Mouse (Mus musculus) lung, postnatal 25 days (tissue): ENCODE results near the gene Mypop.

ENCODE experiments used
- DNase-seq: peaks from one replicate; pipeline ENCODE4 v3.0.0; 2022; ENCODE audit warnings: low spot score

The Mypop gene

DNA sequence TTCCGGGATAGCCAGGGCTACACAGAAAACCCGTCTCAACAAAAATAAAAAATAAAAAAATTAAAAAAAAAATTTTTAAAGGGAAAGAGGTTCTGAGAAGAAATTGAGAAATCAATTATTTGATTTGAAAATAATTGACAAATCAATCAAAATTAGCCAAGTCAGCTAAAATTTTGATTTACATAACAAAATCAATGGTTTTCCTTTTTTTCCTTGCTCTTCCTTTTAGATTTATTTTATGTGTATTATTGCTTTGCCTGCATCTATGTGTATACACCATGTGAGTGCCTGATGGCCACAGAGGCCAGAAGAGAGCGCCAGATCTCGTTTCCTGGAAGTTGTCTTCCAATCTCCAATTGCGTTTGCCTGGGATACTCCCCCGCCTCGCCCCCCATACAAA is 26.9 kb downstream of the Mypop start:
- no peak for DNase-seq

GRCm38 (mm10) chr7:19021048-19021447 is 30.0 kb downstream of the Mypop start:
- peak; percentile 17 for DNase-seq

GRCm38 (mm10) chr7:19022189-19022958 is 31.3 kb downstream of the Mypop start:
- DNase-seq, result no peak

DNA sequence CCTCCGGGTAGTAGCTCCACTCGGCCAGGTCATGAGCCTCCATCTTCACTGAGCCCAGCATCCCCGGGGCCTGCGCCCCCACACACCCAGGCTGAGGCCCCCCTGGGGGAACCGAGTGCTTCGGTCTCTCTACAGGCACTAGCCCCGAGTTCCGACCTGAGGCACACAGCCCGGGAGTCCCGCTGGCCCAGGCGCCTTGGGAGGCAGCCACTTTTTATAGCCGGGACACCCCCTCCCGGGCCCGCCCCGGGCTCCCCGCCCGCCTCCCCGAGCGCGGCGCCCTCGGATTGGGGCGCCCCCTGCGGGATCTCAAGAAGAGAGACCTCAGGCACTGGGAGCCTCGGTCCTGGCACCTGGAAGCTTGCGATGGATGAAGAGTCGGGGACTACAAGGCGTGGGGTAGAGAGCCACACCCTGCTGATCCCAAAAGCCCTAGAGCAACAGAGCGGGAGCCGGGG is 32.3 kb downstream of the Mypop start, which contains the start of gene Foxa3:
Foxa3 (minus strand) TSS at position 182 of the 458 bp plus-strand sequence.
- DNase-seq, result peak; percentile 35

- DNase-seq, result peak; percentile 97
Measured at GRCm38 (mm10) chr7:19024096-19024506, 33.1 kb downstream of the Mypop start, which contains the start of gene Sympk. Gene Sympk, plus strand, starts transcription at chr7:19024377.

GRCm38 (mm10) chr7:19024581-19025255 is 33.7 kb downstream of the Mypop start:
- DNase-seq, result no peak

DNA sequence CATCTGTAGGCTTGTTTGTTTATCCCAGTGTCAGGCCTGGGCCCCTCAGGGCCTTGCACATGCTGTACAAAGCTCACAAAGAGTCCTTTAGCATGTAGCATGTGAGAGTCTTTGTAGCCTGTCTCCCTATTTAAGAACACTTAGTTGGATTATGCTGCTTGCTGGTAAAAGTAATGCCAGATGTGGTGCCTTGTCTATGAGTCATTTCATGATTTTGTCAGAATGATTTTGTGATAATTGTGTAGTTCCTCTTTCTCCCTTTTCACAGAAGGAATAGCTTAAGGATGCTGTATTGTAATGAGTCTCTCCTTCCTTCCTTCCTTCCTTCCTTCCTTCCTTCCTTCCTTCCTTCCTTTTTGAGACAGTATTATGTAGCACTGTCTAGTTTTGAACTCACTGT is 37.0 kb downstream of the Mypop start:
- no peak for DNase-seq

DNA sequence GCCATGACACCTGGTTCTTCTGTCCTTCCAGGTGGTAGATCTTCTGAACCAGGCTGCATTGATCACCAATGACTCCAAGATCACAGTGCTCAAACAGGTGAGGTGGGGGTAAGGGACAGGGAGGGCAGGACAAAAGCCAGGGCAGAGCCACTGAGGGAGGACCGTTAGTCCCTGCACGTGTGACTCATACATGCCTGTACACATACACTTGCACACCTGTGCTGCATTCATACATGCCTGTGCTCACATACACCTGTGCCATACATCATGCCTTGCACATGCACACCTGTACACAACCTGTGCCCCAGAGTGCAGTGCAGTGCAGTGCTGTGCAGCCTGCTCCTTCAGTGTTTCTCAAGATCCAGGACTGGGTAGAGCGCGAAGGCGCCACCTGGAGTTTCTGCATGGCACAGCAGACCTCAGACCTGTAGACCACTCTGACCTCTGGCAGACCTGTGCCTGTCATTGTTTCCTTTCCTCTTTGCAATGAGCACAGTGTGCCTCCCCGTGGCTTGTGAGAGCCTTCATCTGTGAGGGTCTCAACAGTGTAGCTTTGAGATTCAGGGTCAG is 38.1 kb downstream of the Mypop start:
- DNase-seq, result peak; percentile 44

DNA sequence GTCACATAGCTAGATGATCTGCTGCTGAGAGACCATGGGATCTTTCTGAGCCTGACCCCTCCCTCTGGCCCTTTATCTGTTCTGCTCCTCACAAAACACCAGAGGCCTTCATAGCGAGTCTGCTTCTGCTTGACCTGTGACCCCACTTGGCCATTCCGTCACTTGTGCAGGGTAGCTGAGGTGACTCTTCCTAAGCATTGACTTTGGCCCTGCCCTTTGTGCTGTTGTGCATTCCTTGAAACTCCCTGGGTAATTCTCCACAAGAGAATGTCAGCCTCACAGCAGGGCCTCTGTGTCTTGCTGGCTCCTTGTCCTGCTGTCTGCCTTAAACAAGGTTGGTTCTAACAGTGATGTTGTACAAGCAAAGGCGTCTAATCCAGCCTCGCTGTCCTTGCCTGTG is 40.6 kb downstream of the Mypop start:
- DNase-seq, result no peak

DNA sequence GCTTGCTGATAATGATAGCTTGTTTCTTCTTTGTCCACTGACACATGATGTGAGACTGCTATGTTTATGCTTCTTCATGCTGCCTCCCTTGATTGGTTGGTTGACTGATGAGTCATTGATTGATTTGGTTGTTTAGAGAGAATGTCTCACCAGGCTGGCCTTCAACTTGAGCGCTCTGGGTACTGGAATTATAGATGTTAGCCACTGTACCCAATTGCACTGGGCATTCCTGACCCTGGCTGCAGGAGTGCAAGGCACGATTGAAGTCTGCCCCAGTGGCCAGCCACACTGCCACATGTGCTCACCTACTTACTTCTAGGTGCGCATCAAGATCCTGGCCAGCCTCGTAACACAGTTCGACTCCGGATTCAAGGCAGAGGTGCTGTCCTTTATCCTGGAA is 53.6 kb downstream of the Mypop start:
- no peak for DNase-seq

- no peak for DNase-seq
Measured at GRCm38 (mm10) chr7:19046286-19047069, 55.4 kb downstream of the Mypop start.

- DNase-seq, result no peak
Measured at GRCm38 (mm10) chr7:19048006-19048527, 57.0 kb downstream of the Mypop start.

DNA sequence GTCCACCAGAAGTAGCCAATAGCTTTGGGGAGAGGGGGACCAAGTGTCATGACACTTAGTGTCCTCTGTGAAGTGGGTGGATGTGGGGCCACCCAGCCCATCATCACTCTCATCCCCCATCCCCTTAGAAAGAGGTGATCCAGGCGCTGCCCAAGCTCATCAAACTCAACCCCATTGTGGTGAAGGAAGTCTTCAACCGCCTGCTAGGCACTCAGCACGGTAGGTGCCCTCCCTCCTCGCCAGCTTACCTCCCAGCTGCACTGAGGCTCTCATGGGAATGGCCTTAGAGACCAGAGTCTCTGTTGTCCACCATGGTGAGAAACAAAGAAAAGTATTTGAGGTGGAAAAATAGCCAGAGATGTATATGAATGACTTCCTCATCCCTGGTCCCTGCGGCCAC is 58.2 kb downstream of the Mypop start:
- DNase-seq, result no peak

DNA sequence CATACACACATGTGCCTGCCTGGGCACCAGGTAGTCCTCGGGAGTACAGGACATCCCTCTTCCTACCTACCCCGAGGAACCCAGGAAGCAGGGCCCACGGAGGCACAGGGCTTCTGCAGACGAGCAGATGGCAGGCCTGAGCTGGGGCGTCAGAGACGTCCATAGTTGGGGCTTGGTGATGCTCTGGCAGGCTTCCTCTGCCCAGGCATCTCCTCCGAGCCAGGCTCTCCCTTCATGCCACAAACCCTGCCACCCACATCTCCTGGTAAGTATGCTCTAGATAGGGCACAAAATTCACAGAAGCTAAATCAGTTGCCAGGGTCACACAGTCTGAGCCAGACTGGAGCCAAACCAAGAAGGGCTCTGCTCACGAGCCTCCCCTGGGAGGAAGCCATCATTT is 59.1 kb downstream of the Mypop start:
- no peak for DNase-seq

- no peak for DNase-seq
Measured at GRCm38 (mm10) chr7:19051161-19051560, 60.1 kb downstream of the Mypop start.
